Comparison of ENCODE assay signal across 9 mouse cellular contexts in the genomic region with DNA sequence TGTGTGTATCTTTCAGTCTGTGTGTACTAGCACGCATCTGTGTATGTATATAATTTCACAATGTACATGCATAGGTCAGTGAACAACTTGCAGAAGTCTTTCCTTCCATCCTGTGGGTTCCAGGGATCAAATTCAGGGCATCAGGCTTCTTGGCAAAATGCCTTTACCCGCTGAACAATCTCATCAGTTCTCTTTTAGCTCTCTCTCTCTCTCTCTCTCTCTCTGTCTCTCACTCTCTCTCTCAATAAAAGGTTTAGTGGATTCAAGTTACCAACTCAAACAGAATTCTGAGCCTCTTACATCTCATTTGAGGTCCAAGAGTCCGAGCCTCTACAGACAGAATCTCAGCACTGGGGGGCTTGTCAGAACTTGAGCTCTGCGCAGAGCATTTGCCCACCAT.
DNase-seq lines count a peak whose midpoint lies in the region; ATAC-seq lines count a peak whose summit lies in the region.
"Had no signal": no experiment of that assay in that cellular context is flagged by ENCODE, and none has a peak within 500 bp of the region (broad histone marks: within the 10 kb centered on the region; RNA-seq: fewer than 3 reads in every experiment).

No protein-coding gene starts in this region.

- H3K9ac ChIP-seq in midbrain, embryonic 12.5 days (replicated peaks) = no peak overlapping the region
- H3K9ac ChIP-seq in midbrain, embryonic 15.5 days = no peak overlapping the region
- H3K9ac ChIP-seq in limb, embryonic 11.5 days (ENCODE audit: low read length) = no peak overlapping the region

- DNase-seq in heart, embryonic 10.5 days (ENCODE audit: low spot score) = peak; percentile 7
- DNase-seq in heart, postnatal 25 days (ENCODE audit: low spot score) = no peak
- DNase-seq in limb, embryonic 11.5 days (ENCODE audit: low spot score) = no peak
- DNase-seq in layer of hippocampus, postnatal 36 days = no peak
- no peak for DNase-seq in spleen, postnatal 14 days (ENCODE audit: low spot score in 2 of 2)
- DNase-seq in left cerebral cortex, postnatal 14 days (ENCODE audit: low spot score in 2 of 2) = no peak
- DNase-seq: cerebellum, adult 18-20 months had no signal

- intact Hi-C loops in heart, postnatal 25 days (cut with DNase I) = no loop called here
- intact Hi-C loops in left cerebral cortex, postnatal 14 days (cut with DNase I) = no loop called here

- no peaks in the 10 kb centered on the region for H3K9me3 ChIP-seq in heart, embryonic 10.5 days
- no peaks in the 10 kb centered on the region for H3K9me3 ChIP-seq in midbrain, embryonic 12.5 days
- no peaks in the 10 kb centered on the region for H3K9me3 ChIP-seq in midbrain, embryonic 15.5 days
- H3K9me3 ChIP-seq in limb, embryonic 11.5 days (ENCODE audit: control insufficient read depth, low read length) = no peaks in the 10 kb centered on the region

- H3K36me3 ChIP-seq in heart, embryonic 10.5 days = 0 out of 2 replicates have a peak, but pooled peaks cover 2% of the 10 kb centered on the region
- H3K36me3 ChIP-seq in midbrain, embryonic 12.5 days = no peaks in the 10 kb centered on the region
- no peaks in the 10 kb centered on the region for H3K36me3 ChIP-seq in midbrain, embryonic 15.5 days (replicated peaks)
- H3K36me3 ChIP-seq in limb, embryonic 11.5 days (ENCODE audit: control insufficient read depth, insufficient read depth, low read length) = no peaks in the 10 kb centered on the region

- H3K27me3 ChIP-seq in heart, embryonic 10.5 days (ENCODE audit: insufficient read depth, poor library complexity, severe bottlenecking) = no peaks in the 10 kb centered on the region
- H3K27me3 ChIP-seq in midbrain, embryonic 12.5 days = no peaks in the 10 kb centered on the region
- H3K27me3 ChIP-seq in midbrain, embryonic 15.5 days (replicated peaks) = no peaks in the 10 kb centered on the region
- no peaks in the 10 kb centered on the region for H3K27me3 ChIP-seq in limb, embryonic 11.5 days (ENCODE audit: control insufficient read depth, insufficient read depth, low read length)

- WGBS in heart, embryonic 10.5 days = 85% methylated on average over 4 of the region's 4 CpGs
- 63% methylated on average over 4 of the region's 4 CpGs for WGBS in midbrain, embryonic 12.5 days
- 68% methylated on average over 4 of the region's 4 CpGs for WGBS in midbrain, embryonic 15.5 days
- 77% methylated on average over 4 of the region's 4 CpGs for WGBS in limb, embryonic 11.5 days

- peak overlapping the region; percentile 83; the same call in 1 of the 2 replicates for H3K27ac ChIP-seq in heart, embryonic 10.5 days
- H3K27ac ChIP-seq in midbrain, embryonic 12.5 days (replicated peaks) = peak overlapping the region; percentile 88
- no peak overlapping the region for H3K27ac ChIP-seq in midbrain, embryonic 15.5 days
- H3K27ac ChIP-seq in limb, embryonic 11.5 days (replicated peaks; ENCODE audit: low read depth, low read length) = peak overlapping the region; percentile 88; the same call in 1 of the 2 replicates

- H3K4me2 ChIP-seq in midbrain, embryonic 12.5 days (replicated peaks) = no peak overlapping the region
- no peak overlapping the region for H3K4me2 ChIP-seq in midbrain, embryonic 15.5 days
- no peak overlapping the region for H3K4me2 ChIP-seq in limb, embryonic 11.5 days (ENCODE audit: low read depth, severe bottlenecking)

- ATAC-seq in midbrain, embryonic 12.5 days (ENCODE audit: low FRiP score, low read depth) = no peak
- ATAC-seq in midbrain, embryonic 15.5 days (replicated peaks) = no peak
- no peak for ATAC-seq in limb, embryonic 11.5 days (ENCODE audit: insufficient number of reproducible peaks, low FRiP score, low TSS enrichment, low read depth)

- peaks cover 30% of the 10 kb centered on the region for H3K4me1 ChIP-seq in heart, embryonic 10.5 days
- H3K4me1 ChIP-seq in midbrain, embryonic 12.5 days = peaks cover 34% of the 10 kb centered on the region
- peaks cover 18% of the 10 kb centered on the region for H3K4me1 ChIP-seq in midbrain, embryonic 15.5 days
- H3K4me1 ChIP-seq in limb, embryonic 11.5 days (ENCODE audit: control insufficient read depth, insufficient read depth, low read length) = peaks cover 31% of the 10 kb centered on the region

- no peak overlapping the region for H3K4me3 ChIP-seq in heart, embryonic 10.5 days
- H3K4me3 ChIP-seq in midbrain, embryonic 12.5 days = no peak overlapping the region
- no peak overlapping the region for H3K4me3 ChIP-seq in midbrain, embryonic 15.5 days
- no peak overlapping the region for H3K4me3 ChIP-seq in limb, embryonic 11.5 days (ENCODE audit: low read depth, low read length)
